Mouse (Mus musculus) E14TG2a.4 (cell line): ENCODE data around the gene Gm1123.

Experiments
- CTCF ChIP-seq: conservative IDR thresholded peaks from 2 replicates; pipeline ENCODE4 v1.5.1; 2014; ENCODE audit warnings: low read length
- POU5F1 ChIP-seq: IDR thresholded peaks from 2 replicates; pipeline ENCODE4 v1.6.1; 2014; ENCODE audit warnings: low read length, borderline replicate concordance

- TF ChIP-seq POU5F1 (no peak), CTCF (no peak)
Measured at GRCm38 (mm10) chr9:98974898-98975297, 60.6 kb downstream of the Gm1123 start.
